Mouse (Mus musculus) kidney, adult 18-20 months (tissue): ENCODE results near the gene Gtpbp8.
A peak's percentile ranks its signal among the peaks of the same experiment; 100 is the strongest.

ENCODE experiments used
- DNase-seq: peaks from one replicate; pipeline ENCODE4 v3.0.0; 2021

Gene Gtpbp8

DNA sequence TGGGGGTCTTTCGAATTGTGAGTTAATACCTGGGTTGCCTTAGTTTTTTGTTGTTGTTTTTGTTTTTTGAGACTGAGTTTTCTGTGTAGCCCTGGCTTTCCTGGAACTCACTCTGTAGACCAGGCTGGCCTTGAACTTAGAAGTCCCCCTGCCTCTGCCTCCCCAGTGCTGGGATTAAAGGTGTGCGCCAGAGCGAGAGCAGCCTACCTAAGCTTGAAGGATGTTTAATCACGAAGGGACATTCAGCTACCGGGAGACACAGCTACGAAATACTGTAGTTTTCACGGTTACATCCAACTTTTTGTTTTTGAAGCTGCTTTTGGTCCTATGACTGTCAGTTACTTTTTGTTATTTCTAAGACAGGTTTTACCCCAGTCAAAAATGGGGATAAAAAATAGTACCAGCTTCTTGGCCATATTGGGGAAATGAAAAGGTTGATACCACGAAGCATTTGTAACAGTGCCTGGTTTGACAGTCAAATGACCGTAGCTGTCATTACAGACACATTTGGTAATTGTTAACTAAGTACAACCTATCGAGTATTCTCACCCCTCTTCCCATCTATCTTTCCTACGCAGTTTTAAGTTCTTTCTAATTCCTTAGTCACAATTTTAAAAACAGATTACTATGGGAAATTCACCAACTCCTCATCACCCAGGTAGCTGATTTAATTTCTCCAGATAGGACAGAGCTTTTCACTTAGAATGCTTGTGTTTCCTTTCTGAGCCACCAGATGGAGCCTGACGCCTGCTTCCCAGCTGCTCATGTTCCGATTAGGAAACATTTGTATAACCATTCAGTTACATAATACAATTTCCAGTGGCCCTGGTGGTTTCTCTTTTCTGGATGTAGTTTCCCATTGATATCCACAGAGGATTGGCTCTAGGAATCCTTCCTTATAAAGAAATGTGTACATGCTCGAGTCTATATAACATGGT, 20.6 kb downstream of the Gtpbp8 start:
- peak; percentile 67 for DNase-seq

DNA sequence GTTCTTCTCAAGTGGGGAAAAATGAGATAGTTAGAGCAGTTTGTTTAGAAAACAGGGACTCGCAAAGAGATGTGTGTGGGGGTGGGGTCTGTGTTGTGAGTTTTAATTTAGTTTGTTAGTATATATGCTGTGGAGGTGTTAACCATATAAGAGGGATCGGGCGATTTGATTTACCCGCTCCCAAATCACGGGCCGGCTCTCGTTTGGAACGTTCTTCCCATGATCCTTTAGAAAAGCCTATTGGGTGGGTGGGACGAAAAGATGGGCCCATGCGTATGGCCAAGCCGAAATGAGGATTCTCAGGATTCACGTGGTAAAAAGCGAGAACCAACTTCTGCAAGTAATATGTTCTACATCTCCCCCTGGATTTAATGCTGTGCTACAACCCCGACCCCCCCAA, 21.3 kb downstream of the Gtpbp8 start:
- DNase-seq: no peak

DNA sequence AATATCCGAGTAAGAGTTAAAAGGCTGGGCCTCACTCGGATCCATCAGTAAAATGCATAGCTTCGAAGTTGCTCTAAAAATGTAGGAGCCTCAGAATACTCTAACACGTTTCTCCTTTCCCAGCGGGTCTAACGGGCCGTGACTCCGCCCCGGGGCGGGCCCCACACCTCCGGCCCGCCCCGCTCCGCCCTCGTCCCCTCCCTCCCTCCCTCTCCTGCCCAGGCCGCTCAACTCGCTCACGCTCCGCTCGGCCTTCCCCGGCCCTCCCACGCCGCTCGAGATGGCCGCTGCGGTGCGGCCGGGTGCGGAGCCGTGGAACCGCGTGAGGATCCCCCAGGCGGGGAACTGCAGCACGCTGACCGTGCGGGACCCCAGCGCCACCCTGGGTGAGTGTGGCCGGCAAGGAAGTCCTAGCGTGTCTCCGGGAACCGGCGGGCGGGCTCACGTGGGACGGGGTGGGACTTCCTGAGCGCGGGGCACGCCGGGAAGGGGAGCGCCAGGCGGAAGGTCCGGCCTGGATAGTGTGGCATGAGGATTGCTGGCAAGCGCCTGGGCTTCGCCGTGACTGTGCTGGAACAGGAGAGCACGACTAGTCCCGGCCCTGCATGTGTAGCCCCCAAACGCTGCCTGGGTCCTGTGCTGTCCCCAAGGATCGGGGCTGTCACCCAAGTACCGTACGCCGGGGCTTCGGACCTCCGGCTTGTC, 21.9 kb downstream of the Gtpbp8 start, which contains the start of gene Nepro:
Nepro (plus strand) TSS at position 219 of the 705 bp plus-strand sequence.
- peak; percentile 99 for DNase-seq

DNA sequence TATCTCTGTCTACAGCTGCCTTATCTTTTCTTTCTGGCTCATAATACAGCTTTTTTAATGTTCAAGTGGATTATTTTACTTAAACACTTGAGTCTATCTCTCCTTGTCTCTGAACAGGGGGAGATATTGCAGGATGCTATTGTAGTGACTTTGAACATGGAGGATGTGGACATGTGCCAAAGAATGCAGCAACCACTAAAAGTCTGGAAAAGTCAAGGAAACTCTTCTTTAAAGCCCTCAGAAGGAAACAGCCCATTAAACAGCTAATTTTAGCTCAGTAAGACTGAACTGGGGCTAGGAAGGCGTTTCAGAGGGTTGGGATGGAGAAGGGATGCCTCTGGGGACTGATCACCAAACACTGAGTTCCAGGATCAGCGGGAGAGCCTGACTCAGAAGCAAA, 23.5 kb downstream of the Gtpbp8 start:
- no peak for DNase-seq

DNA sequence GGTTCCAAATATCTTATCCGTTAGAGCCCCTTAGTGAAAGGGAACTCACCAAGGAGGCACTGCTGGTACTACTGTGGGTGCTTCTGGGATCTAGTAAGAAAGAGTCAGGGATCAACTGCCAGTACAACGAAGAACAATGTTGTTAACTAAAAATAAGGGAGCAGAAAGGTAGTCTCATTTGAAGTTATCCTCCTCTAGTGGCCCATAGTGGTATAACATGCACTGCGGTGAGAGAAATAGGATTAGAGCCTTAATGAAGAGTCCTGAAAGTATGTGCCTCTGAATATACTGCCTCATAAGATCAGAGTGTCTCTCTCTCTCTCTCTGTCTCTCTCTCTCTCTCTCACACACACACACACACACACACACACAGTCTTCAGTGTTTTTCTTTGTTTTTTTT, 25.6 kb downstream of the Gtpbp8 start:
- no peak for DNase-seq

DNA sequence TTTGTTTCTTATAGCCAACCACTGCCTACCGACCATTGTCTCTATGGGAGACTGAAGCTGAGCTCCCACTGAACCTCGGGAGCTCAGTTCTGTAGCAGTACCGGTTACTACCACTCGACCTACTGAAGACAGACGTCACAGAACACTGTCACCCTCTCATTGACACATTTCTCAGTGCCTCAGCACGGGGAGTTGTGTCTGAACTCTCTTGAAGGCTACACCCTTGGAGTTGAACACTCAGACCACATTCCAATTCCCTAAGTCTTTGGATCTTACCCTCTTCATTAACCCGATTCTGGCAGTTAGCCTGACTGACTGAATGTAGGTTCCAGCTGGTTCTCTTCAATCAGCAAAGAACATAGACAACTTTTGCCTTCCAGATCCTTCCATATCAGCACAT, 26.8 kb downstream of the Gtpbp8 start:
- no peak for DNase-seq

DNA sequence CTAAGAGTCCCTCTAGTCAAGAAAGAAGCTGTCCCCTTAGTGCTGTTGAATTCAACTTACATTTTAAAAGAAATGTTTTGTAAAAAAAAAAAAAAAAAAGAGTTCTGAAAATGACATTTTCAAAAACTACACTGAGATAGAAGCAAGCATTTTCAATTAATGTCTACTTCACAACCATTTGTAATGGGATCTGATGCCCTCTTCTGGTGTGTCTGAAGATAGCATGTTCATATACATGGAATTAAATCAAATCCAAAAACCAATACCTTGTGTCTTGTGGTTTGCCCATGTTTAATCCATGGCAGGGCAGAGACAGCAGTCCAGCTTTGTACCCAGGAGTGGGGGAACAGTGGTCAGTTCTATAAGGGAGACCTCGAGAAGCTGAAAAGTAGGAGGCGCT, 28.3 kb downstream of the Gtpbp8 start:
- no peak for DNase-seq

DNA sequence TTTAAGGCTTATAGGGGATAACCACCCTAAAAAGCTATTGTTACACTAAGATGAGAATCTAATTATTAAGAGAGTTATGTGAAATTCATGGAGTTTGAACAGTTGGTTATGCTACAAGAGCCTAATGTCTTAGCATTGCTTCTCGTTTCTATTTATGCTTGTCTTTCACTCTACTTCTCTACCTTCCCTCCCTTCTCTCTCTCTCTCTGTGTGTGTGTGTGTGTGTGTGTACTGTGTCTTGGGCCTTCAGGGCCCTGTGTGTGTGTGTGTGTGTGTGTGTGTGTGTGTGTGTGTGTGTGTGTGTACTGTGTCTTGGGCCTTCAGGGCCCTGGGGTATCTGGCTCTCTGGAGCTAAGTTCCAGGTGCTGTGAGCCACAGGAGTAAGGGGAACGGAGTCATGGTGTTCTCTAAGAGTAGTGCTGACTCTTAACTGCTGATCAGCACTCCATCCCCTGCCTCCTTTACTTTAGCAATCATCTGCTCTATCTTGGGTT, 29.0 kb downstream of the Gtpbp8 start:
- no peak for DNase-seq

DNA sequence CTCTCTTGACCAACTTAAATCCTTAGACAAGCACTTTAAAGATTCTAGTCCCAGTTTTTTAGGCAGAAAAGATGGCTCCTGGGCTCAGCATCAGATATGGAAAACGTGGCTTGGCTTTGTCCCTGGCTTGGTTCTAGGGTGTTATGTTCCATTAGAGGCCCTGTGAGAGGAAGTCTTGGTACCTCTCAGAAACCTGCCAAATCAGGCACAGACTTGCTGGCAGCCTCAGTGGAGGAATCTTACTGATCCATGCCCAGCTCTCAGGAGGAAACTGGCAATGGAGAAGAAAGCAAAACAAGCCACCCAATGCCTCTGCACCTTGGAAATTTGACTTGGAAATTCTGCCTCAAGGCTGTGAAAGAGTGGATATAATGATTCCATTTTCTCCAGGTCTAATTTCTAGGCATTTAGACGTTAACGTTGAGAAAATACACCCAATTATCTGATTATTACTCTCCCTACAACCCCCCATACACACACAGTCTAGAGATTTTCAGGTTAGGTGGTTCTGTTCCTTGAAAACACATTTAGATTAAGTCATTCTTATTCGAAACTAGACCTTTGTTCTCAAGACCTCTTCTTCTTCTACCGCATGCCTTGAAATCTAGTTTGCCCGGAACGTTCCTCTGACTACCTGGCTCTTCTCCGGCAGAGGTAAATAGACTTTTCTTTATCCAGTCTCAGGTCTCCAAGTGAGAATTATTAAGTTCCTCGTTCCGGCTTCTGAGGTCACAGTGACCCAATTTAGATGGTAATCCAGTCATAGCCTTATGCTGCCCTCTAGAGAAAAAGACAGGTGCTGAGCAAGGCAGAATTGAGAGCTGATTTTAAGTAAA, 29.6 kb downstream of the Gtpbp8 start:
- peak; percentile 33 for DNase-seq

DNA sequence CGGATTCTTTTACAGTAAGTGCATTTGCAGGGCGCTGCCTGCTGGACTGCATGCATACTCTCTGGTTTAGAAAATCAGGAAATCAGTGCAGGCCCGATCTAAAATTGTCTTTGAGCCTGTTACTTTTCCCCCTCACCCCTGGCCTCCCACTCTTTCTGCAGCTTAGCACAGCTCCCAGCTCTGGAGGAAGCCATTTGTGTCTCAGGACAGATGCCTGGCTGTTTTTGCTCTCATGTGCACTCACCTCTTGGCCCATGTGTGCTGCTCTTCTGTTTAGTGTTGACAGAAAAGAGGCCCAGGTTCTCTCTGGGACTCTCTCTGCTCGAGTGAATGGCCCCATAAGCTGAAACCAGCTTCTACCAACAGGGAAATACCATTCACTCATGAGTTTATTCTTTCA, 42.7 kb downstream of the Gtpbp8 start:
- no peak for DNase-seq

DNA sequence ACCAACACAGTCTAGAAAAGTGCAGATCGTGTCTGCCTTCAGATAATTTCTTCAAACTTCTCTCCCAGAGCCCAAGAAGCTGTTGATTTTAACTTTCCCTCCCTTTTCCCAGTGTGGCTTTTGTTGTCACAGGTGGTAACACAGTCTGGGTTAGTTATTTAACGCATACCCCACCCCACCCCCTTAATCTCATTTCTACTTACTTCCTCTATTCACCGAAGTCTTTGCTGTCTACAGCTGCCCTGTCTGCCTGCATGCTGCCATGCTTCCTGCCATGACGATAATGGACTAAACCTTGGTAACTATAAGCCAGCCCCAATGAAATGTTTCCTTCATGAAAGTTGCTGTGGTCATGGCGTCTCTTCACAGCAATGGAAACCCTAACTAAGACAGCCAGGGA, 43.9 kb downstream of the Gtpbp8 start:
- no peak for DNase-seq

DNA sequence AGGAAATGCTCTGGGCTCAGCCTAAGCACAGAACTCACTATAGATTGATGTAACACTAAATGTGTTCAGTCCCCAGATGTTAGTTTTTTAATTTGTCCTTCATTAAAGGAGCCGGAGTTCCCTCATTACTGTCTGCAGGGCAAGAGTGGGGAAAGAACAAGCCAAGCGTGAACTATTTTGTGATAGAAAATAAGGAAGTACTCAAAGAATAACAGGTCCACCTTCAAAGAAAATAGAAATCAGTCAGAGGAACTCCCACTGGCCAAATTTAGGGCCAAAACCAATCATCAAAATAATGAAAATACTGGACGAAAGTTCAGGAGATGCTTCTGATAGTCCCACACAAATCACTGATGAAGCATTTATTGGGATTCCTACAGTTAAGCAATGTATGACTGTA, 45.0 kb downstream of the Gtpbp8 start:
- no peak for DNase-seq

DNA sequence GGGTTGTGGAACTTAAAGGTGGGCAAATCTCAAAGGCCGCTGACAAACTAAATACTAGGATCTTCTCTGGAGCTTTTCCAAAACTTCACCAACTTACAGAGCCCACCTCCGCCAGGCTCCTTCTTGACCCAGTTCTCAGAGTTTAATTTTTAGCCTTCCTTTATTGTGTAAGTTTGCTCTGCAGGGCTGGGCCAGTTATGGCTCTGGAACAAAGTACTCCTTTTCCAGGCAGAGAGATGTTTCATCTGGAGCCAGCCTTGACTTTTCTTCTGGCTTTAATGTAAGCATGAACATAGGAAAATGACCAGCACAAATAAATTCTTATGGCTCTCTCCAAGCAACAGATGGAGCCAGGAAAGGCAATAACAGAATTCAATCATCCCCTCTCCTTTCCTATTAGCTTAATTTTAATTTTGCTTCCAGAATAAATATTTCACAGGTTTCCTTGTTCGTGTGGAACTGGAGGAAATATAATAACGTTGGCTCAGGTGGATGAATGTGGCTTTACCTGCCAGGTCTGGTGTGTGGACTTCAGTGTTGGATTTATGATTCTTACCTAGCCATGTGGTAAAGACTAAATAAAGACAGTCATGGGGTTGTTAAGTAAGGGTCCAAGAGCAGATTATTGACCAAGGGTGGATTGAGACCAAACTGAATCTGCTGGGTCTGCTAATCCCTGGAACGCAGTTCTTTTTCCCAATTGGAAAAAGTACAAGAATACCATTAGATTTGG, 48.5 kb downstream of the Gtpbp8 start:
- no peak for DNase-seq

DNA sequence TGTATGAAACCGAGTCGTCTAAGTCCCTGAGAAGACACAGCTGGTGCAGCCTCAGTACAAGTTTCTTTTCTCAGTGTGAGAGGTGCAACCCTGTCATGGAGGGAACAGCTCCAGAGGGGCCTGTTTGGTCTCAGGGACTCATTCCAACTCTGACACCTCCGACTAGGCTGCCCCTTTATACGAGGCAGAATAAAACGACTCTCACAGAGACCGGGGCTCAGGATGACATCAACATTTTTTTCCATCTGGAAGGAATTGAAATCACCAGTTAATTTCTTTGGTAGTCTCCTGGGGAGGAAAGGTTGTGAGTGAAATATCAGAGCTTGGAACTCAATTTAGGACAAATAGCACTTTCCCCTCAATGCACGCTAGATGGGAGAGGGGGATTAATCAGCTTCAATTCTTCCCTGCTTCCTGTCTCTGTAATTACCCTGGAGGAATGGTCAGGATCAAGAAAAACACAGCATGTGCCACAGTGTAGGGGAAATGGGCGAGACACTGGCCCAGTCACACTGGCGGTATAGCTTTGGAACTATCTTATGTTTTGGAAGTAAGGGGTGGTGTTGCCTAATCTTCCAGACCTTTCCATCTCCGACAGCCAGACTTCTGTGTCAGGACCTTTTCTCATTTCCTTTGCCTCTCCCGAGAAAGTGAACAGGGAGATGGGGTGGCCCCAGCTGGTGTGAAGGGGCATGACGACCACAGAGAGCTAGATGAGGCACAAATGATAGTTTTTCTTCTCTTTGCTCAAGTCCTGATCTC, 50.1 kb downstream of the Gtpbp8 start:
- DNase-seq: no peak

DNA sequence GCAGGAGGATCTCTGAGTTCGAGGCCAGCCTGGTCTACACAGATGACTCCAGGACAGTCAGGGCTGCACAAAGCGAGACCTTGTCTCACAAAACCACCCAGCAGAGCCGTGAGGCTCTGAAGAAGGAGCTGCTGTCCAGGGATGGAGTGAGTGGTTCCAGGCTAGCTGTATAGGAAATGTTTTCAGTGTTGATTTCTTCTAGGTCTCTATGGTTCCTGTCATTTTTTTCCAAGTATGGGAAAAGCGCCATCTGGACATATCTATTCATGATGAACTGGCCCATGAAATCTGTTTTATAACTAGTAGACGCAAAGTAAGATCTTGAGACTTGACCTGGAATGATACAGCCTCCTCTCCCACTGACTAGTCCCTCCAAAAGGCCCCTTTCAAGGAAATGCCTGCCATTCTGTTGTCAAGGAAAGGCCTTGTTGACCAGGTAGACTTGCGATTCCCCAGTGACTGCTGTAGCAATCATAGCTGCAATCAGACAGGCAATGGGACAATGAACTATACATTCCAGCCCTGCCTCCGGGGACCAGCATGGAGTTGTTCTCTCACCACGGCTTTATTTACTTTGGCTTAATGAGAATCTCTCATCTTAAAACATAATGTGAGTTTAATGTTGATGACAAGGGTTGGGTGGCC, 50.8 kb downstream of the Gtpbp8 start:
- DNase-seq: no peak

DNA sequence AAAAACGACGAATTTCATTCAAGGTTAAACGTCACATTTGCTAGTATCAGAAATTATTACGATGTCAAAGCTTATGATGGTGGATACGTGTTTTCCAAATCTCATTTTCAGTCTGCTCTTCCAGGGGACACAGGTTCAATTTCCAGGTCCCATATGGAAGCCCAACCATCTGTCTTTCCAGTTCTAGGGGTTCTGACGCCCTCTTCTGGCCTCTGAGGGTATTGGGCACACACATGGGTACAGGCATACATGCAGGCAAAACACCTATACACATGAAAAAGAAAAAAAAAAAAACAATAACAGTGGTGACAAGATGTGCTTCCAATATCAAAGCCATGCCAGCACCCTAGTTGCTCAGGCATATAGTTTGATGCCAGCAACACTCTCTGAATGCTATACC, 52.5 kb downstream of the Gtpbp8 start:
- no peak for DNase-seq

DNA sequence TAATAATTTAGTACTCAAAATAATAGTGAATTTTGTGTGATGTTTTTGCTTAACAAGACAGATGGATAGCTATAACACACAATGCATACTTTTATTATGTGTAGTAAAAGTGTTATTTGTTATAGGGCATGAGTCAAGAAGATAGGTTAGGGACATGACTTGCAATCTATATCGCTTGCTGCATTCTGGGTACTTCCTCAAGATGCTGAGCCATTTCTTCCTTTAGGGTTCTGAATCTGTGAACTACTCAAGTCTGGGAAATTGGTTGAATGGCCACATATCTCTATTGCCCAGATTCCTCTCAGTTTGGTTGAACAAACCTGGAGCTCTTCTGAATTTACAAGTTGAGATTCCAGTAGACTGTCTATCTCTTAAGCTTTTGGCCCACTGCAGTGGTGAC, 53.6 kb downstream of the Gtpbp8 start:
- DNase-seq: no peak

DNA sequence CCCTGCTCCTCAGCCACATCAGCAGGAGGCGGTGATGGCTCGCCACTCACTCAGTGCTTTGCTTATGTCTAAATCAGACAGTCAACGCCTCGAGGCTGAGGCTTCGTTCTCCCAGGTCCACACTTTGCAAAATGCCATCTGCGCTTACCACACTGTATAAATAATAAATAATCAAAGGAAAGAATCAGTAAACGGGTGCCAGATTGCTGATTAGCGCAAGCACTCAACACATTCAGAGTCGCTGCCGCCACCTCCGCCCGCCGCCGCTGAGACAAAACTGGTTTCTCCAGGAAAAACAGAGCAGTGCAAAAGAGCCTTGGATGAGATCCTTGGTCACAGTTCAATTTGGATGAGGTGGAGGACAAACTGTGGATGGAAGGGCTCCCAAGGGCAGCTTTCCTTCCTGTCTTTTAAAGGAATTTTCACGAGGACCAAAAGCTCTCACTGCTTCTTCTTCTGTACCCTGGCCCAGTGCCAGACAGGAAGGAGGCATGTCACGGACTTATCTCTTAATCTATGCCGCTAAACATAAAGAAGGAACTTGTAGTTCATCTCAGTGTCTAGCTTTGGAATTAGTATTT, 54.5 kb downstream of the Gtpbp8 start:
- DNase-seq: peak; percentile 51

DNA sequence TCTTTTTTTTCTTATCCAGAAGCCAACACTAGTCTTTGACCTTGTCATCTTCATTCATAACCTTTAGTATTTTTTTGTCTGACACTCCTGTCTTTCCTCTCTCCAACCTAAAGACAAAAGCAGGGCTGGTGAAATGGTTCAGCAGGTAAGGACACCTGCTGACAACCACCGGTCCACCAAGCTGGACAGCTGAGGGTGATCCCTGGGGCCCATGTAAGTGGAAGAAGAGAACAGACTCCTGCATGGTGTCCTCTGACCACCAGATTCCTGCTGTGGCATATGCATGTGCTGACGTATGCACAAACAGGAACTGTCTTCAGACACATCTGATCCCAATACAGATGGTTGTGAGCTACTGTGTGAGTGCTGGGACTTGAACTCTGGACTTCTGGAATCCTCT, 55.1 kb downstream of the Gtpbp8 start:
- no peak for DNase-seq

DNA sequence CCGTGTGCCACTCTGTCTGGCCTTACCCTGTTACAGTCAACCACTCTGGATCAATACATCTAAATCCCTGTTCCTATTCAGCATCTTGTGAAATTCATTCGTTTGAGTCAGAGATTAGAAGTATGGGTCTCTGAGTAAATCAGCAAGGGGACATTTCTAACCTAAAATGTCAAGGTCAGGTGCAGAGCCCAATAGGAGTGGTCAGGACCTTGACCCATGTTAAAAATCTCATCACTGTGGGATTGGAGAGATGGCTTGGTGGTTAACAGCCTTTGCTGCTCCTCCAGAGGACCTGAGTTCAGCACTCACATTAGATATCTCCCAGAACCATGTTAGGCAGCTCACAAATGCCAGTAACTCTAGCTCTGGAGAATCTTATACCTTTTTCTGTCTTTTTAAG, 55.7 kb downstream of the Gtpbp8 start:
- DNase-seq: no peak

DNA sequence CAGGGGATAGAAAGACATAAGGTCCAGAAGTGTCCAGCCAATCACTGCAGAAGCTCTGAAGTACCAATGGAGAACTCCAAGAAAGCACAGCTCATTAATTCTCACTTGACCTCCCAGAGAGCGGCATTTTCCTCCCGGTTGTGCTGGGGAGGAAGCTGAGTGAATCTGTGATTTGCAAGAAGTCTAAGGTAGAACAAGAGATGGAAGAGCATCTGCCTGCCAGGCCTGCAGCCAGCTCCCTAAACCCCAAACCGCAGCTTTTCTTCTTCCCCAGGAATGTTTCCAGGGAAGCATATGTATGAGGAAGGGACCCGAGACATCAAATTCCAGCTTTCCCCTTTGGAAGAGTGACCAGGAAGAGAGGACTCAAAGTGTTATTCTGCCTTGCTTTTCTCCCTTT, 57.7 kb downstream of the Gtpbp8 start:
- no peak for DNase-seq
